Mouse (Mus musculus) right cerebral cortex, postnatal 10 days (tissue): ENCODE results near the gene Ntrk3.

Experiments used
- DNase-seq, 2 experiments: peaks; one replicate each; pipeline ENCODE4 v3.0.0; 2021; ENCODE audit warnings: low spot score in 2 of 2

The Ntrk3 gene

GRCm38 (mm10) chr7:78737614-78738210, at the start of gene Ntrk3:
Ntrk3 (minus strand) TSS chr7:78738012.
- DNase-seq = no peak

- DNase-seq = no peak
Observed at GRCm38 (mm10) chr7:78785906-78786305, 48.1 kb upstream of the Ntrk3 start.

GRCm38 (mm10) chr7:78782639-78783581, 45.1 kb upstream of the Ntrk3 start, which contains the start of the genes Mrps11 and Mrpl46:
Mrps11 (plus strand) TSS chr7:78783119.
Mrpl46 (minus strand) TSS chr7:78783531.
- peak; percentile 91 to 93 for DNase-seq

GRCm38 (mm10) chr7:78778741-78779140, 40.9 kb upstream of the Ntrk3 start:
- no peak for DNase-seq

GRCm38 (mm10) chr7:78770936-78771335, 33.1 kb upstream of the Ntrk3 start:
- peak in 1 of 2 experiments; percentile 11 for DNase-seq

GRCm38 (mm10) chr7:78769075-78769652, 31.4 kb upstream of the Ntrk3 start:
- no peak for DNase-seq

- no peak for DNase-seq
Observed at GRCm38 (mm10) chr7:78767929-78768531, 30.2 kb upstream of the Ntrk3 start.

GRCm38 (mm10) chr7:78766019-78766683, 28.3 kb upstream of the Ntrk3 start:
- peak; percentile 92 to 94 for DNase-seq

GRCm38 (mm10) chr7:78765215-78765631, 27.4 kb upstream of the Ntrk3 start:
- DNase-seq = no peak

- DNase-seq = no peak
Observed at GRCm38 (mm10) chr7:78763801-78764200, 26.0 kb upstream of the Ntrk3 start.

GRCm38 (mm10) chr7:78754458-78755000, 16.7 kb upstream of the Ntrk3 start:
- DNase-seq = no peak

GRCm38 (mm10) chr7:78753752-78754457, 16.1 kb upstream of the Ntrk3 start:
- DNase-seq = no peak

- DNase-seq = no peak
Observed at GRCm38 (mm10) chr7:78752961-78753360, 15.1 kb upstream of the Ntrk3 start.

- DNase-seq = no peak
Observed at GRCm38 (mm10) chr7:78743731-78744385, 6.0 kb upstream of the Ntrk3 start.

- no peak for DNase-seq
Observed at GRCm38 (mm10) chr7:78739351-78740000, 1.7 kb upstream of the Ntrk3 start.

GRCm38 (mm10) chr7:78737196-78737595, 616 bp downstream of the Ntrk3 start:
- no peak for DNase-seq

- DNase-seq = peak; percentile 44 to 69
Observed at GRCm38 (mm10) chr7:78731391-78731790, 6.4 kb downstream of the Ntrk3 start.

- no peak for DNase-seq
Observed at GRCm38 (mm10) chr7:78724591-78724990, 13.2 kb downstream of the Ntrk3 start.

GRCm38 (mm10) chr7:78722051-78722450, 15.8 kb downstream of the Ntrk3 start:
- DNase-seq = peak in 1 of 2 experiments; percentile 45
